Mouse (Mus musculus) testis, adult 2 months (tissue): Measurements from ENCODE around the gene Ctsq. TPM values are rescaled to one million over a fixed set of nuclear protein-coding genes. Genes with fewer than 3 reads are reported as not detected.
"Not testable (repeated sequence)": the region's sequence is repeated elsewhere in the genome, so short reads cannot be mapped to it uniquely, and the experiment has no call there.

Source experiments
- H3K27ac ChIP-seq: fragments of 200-500 bp; 2 replicates; pipeline ENCODE4 v1.5.1; 2012; ENCODE audit warnings: low read depth, low read length; ENCODE audit not compliant: control insufficient read depth, insufficient read depth
- H3K27me3 ChIP-seq: fragments of 200-500 bp; 2 replicates; pipeline ENCODE4 v1.6.1; 2012; ENCODE audit warnings: mild to moderate bottlenecking, low read length, moderate library complexity; ENCODE audit not compliant: control insufficient read depth, insufficient read depth
- H3K36me3 ChIP-seq: fragments of 200-500 bp; 2 replicates; pipeline ENCODE4 v1.6.1; 2012; ENCODE audit warnings: mild to moderate bottlenecking, low read length; ENCODE audit not compliant: control insufficient read depth, insufficient read depth
- H3K4me1 ChIP-seq: fragments of 200-500 bp; 2 replicates; pipeline ENCODE4 v1.6.1; 2012; ENCODE audit warnings: low read length; ENCODE audit not compliant: control insufficient read depth, insufficient read depth
- H3K4me3 ChIP-seq: fragments of 200-500 bp; 2 replicates; pipeline ENCODE4 v1.5.1; 2012; ENCODE audit warnings: low read depth, mild to moderate bottlenecking, low read length, moderate library complexity, mixed read lengths; ENCODE audit not compliant: control insufficient read depth
- CTCF ChIP-seq: fragments of 200-500 bp; IDR thresholded peaks from 2 replicates; pipeline ENCODE4 v1.5.1; 2012; ENCODE audit warnings: low read depth, mild to moderate bottlenecking, inconsistent platforms, low read length, moderate library complexity; ENCODE audit not compliant: control insufficient read depth, insufficient read depth, insufficient replicate concordance
- POLR2A ChIP-seq: fragments of 200-500 bp; IDR thresholded peaks from 2 replicates; pipeline ENCODE4 v1.6.1; 2012; ENCODE audit warnings: low read depth, mild to moderate bottlenecking, inconsistent platforms, low read length, moderate library complexity; ENCODE audit not compliant: control insufficient read depth
- polyA plus RNA-seq: library from polyadenylated mRNA; depleted of rRNA; stranded (reverse); fragments of >200 nt; gene quantifications from 2 replicates; pipeline ENCODE4 v1.2.3, GENCODE M21; 2012; rRNA removed

The Ctsq gene
- polyA plus RNA-seq = not detected in 2 replicates

- Histone ChIP-seq H3K27me3 (no peaks in the 10 kb centered on the region), H3K4me1 (no peaks in the 10 kb centered on the region)
- TF ChIP-seq CTCF = no peak
- no peak for TF ChIP-seq POLR2A
Observed at GRCm38 (mm10) chr13:61040531-61040930, at the start of gene Ctsq. Gene Ctsq (minus strand): TSS chr13:61040631.

GRCm38 (mm10) chr13:61022785-61023184 is 17.6 kb downstream of the Ctsq start:
- Histone ChIP-seq H3K4me1 (no peaks in the 10 kb centered on the region), H3K27me3 (no peaks in the 10 kb centered on the region), H3K4me3 (no peak overlapping the region), H3K36me3 (no peaks in the 10 kb centered on the region), H3K27ac (no peak overlapping the region)
- TF ChIP-seq CTCF (no peak), POLR2A (no peak)

More at GRCm38 (mm10) chr13:61040531-61040930, at the start of gene Ctsq:
- H3K36me3 ChIP-seq = no peaks in the 10 kb centered on the region
- no peak within 1 kb of the TSS for H3K4me3 ChIP-seq
- H3K27ac ChIP-seq = no peak within 1 kb of the TSS

- Histone ChIP-seq H3K27ac (no peak overlapping the region), H3K36me3 (no peaks in the 10 kb centered on the region), H3K27me3 (no peaks in the 10 kb centered on the region), H3K4me3 (no peak overlapping the region), H3K4me1 (no peaks in the 10 kb centered on the region)
- TF ChIP-seq POLR2A = no peak
- no peak for TF ChIP-seq CTCF
Observed at GRCm38 (mm10) chr13:61021844-61022243, 18.6 kb downstream of the Ctsq start.

- no peak for TF ChIP-seq CTCF
- no peak for TF ChIP-seq POLR2A
- H3K4me1 ChIP-seq = no peaks in the 10 kb centered on the region
- no peaks in the 10 kb centered on the region for H3K27me3 ChIP-seq
- no peak overlapping the region for H3K4me3 ChIP-seq
- no peaks in the 10 kb centered on the region for H3K36me3 ChIP-seq
- no peak overlapping the region for H3K27ac ChIP-seq
Observed at GRCm38 (mm10) chr13:61010171-61010570, 30.3 kb downstream of the Ctsq start.

GRCm38 (mm10) chr13:61005859-61006258 is 34.6 kb downstream of the Ctsq start, which contains the start of gene Ctsj:
Gene Ctsj (minus strand): TSS chr13:61005959.
- Histone ChIP-seq H3K36me3 (no peaks in the 10 kb centered on the region), H3K27ac (no peak within 1 kb of the TSS), H3K27me3 (no peaks in the 10 kb centered on the region), H3K4me1 (no peaks in the 10 kb centered on the region), H3K4me3 (no peak within 1 kb of the TSS)
- TF ChIP-seq CTCF (no peak), POLR2A (no peak)

GRCm38 (mm10) chr13:60997600-60997999 is 42.8 kb downstream of the Ctsq start:
- no peaks in the 10 kb centered on the region for H3K27me3 ChIP-seq
- no peaks in the 10 kb centered on the region for H3K4me1 ChIP-seq
- H3K4me3 ChIP-seq = no peak overlapping the region
- H3K27ac ChIP-seq = no peak overlapping the region
- TF ChIP-seq CTCF (no peak), POLR2A (no peak)
- H3K36me3 ChIP-seq = no peaks in the 10 kb centered on the region

- H3K4me3 ChIP-seq, H3K27ac ChIP-seq, H3K36me3 ChIP-seq, H3K4me1 ChIP-seq, H3K27me3 ChIP-seq: not testable (repeated sequence)
Observed at GRCm38 (mm10) chr13:60986915-60987314, 53.5 kb downstream of the Ctsq start.

Other genes starting within 250 kb of the Ctsq start
- not detected in 2 replicates for gene Ctsll3, start 237.8 kb downstream of the Ctsq start, polyA plus RNA-seq
- 0.23 and 0.36 TPM in 2 replicates for gene 4930486L24Rik, start 176.2 kb downstream of the Ctsq start, polyA plus RNA-seq
- 0.12 TPM in 1 of 2 replicates, not detected in the other for gene Gm49392, start 143.7 kb downstream of the Ctsq start, polyA plus RNA-seq
- 0.23 TPM in 1 of 2 replicates, not detected in the other for gene Ctla2b, start 143.2 kb downstream of the Ctsq start, polyA plus RNA-seq
- gene Tpbpb, start 135.8 kb downstream of the Ctsq start, polyA plus RNA-seq = not detected in 2 replicates
- not detected in 2 replicates for gene Gm49393, start 105.0 kb downstream of the Ctsq start, polyA plus RNA-seq
- 0.15 and 0.37 TPM in 2 replicates for gene Gm49391, start 104.1 kb downstream of the Ctsq start, polyA plus RNA-seq
- gene Ctla2a, start 104.0 kb downstream of the Ctsq start, polyA plus RNA-seq = 0.22 and 1.2 TPM in 2 replicates
- not detected in 2 replicates for gene Tpbpa, start 98.6 kb downstream of the Ctsq start, polyA plus RNA-seq
- gene Ctsj, start 34.7 kb downstream of the Ctsq start, polyA plus RNA-seq = not detected in 2 replicates
- not detected in 2 replicates for gene Ctsr, start 123.6 kb upstream of the Ctsq start, polyA plus RNA-seq
- gene Cts6, start 162.8 kb upstream of the Ctsq start, polyA plus RNA-seq = not detected in 2 replicates
- gene Cts8, start 214.7 kb upstream of the Ctsq start, polyA plus RNA-seq = not detected in 2 replicates
- not detected in 2 replicates for gene Gm49398, start 248.2 kb upstream of the Ctsq start, polyA plus RNA-seq